In the genomic region with DNA sequence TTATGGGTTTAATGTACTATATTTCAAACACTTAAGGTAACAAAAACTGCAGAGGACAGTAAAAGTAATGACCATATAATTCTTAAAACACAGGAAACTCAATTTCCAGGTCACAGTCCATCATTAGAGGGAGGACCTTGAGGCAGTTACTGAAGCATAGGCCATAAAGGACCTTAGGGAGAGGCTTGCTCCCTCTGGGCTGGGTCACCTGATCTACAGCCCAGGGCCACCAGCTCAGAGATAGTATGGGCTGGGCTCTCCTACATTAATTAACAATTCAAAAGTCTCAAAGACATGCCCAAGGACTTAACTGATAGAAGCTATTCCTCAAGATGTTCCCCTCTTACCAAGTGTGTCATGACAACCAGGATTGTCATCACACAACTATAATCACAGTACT, we compare ENCODE assay signal across 11 mouse cellular contexts.
"Had no signal": no experiment of that assay in that cellular context is flagged by ENCODE, and none has a peak within 500 bp of the region (broad histone marks: within the 10 kb centered on the region; RNA-seq: fewer than 3 reads in every experiment).

No protein-coding gene starts in this region.

- H3K4me3 ChIP-seq: midbrain, embryonic 10.5 days; midbrain, embryonic 12.5 days; neural tube, embryonic 12.5 days had no signal

- H3K27me3 ChIP-seq: midbrain, embryonic 12.5 days; neural tube, embryonic 12.5 days had no signal

- H3K9ac ChIP-seq: lung, embryonic 14.5 days; midbrain, embryonic 12.5 days; neural tube, embryonic 12.5 days had no signal

- H3K4me1 ChIP-seq: midbrain, embryonic 10.5 days; midbrain, embryonic 12.5 days; neural tube, embryonic 12.5 days had no signal

- H3K9me3 ChIP-seq: midbrain, embryonic 10.5 days; midbrain, embryonic 12.5 days; neural tube, embryonic 12.5 days had no signal

- H3K4me2 ChIP-seq: lung, embryonic 14.5 days; midbrain, embryonic 12.5 days; neural tube, embryonic 12.5 days had no signal

- H3K27ac ChIP-seq: midbrain, embryonic 10.5 days; midbrain, embryonic 12.5 days; neural tube, embryonic 12.5 days had no signal

- H3K36me3 ChIP-seq: neural tube, embryonic 12.5 days had no signal

- DNase-seq: lung, adult 18-20 months; lung, embryonic 14.5 days; lung, postnatal 10 days; lung, postnatal 4 days; midbrain, embryonic 14.5 days; right cerebral cortex, postnatal 14 days; right cerebral cortex, postnatal 4 days; spleen, adult 18-20 months had no signal
